Mouse (Mus musculus): ENCODE results near the gene Mrpl54. TPM values are rescaled to one million over a fixed set of nuclear protein-coding genes. Genes with fewer than 3 reads are reported as not detected.

The Mrpl54 gene
- 100 to 1,000 TPM; 105 to 111 TPM for total RNA-seq (2021)
- long read RNA-seq, experiment 1, transcript Mrpl54-201 (3 exons, 604 nt) = major isoform, 25 of 25 reads
- long read RNA-seq, experiment 1, partial matches to known transcripts = 0 of 25 reads
- long read RNA-seq, experiment 1, other reads (novel, unspliced or antisense) = 0 of 25 reads
- long read RNA-seq, experiment 2, transcript Mrpl54-201 (3 exons, 604 nt) = major isoform, 78 of 89 reads
- long read RNA-seq, experiment 2, partial matches to known transcripts = 6 of 89 reads
- long read RNA-seq, experiment 2, other reads (novel, unspliced or antisense) = 3 of 89 reads

- DNase-seq (ENCODE audit: low spot score in 2 of 2) = peak; percentile 94 to 95
Measured at GRCm38 (mm10) chr10:81266211-81267105, at the start of gene Mrpl54, which contains the start of gene Apba3. Gene Mrpl54 (minus strand): TSS chr10:81266934. Gene Apba3 (plus strand): TSS chr10:81266960.

- no peak for DNase-seq (ENCODE audit: low spot score in 2 of 2)
Measured at GRCm38 (mm10) chr10:81315587-81315986, 48.9 kb upstream of the Mrpl54 start.

- no peak for DNase-seq (ENCODE audit: low spot score in 2 of 2)
Measured at GRCm38 (mm10) chr10:81314201-81314600, 47.5 kb upstream of the Mrpl54 start.

- no peak for DNase-seq (ENCODE audit: low spot score in 2 of 2)
Measured at GRCm38 (mm10) chr10:81313581-81313980, 46.8 kb upstream of the Mrpl54 start.

- no peak for DNase-seq (ENCODE audit: low spot score in 2 of 2)
Measured at GRCm38 (mm10) chr10:81309571-81309970, 42.8 kb upstream of the Mrpl54 start.

GRCm38 (mm10) chr10:81306837-81307682, 40.3 kb upstream of the Mrpl54 start:
- DNase-seq (ENCODE audit: low spot score in 2 of 2) = no peak

- DNase-seq (ENCODE audit: low spot score in 2 of 2) = no peak
Measured at GRCm38 (mm10) chr10:81306173-81306668, 39.5 kb upstream of the Mrpl54 start.

- no peak for DNase-seq (ENCODE audit: low spot score in 2 of 2)
Measured at GRCm38 (mm10) chr10:81305663-81306062, 38.9 kb upstream of the Mrpl54 start.

- peak in 1 of 2 experiments; percentile 66 for DNase-seq (ENCODE audit: low spot score in 2 of 2)
Measured at GRCm38 (mm10) chr10:81304597-81305238, 38.0 kb upstream of the Mrpl54 start.

GRCm38 (mm10) chr10:81303761-81304160, 37.0 kb upstream of the Mrpl54 start:
- DNase-seq (ENCODE audit: low spot score in 2 of 2) = no peak

GRCm38 (mm10) chr10:81303258-81303657, 36.5 kb upstream of the Mrpl54 start:
- no peak for DNase-seq (ENCODE audit: low spot score in 2 of 2)

- DNase-seq (ENCODE audit: low spot score in 2 of 2) = no peak
Measured at GRCm38 (mm10) chr10:81302781-81303218, 36.1 kb upstream of the Mrpl54 start.

GRCm38 (mm10) chr10:81302288-81302687, 35.6 kb upstream of the Mrpl54 start:
- DNase-seq (ENCODE audit: low spot score in 2 of 2) = no peak

GRCm38 (mm10) chr10:81301321-81301720, 34.6 kb upstream of the Mrpl54 start:
- no peak for DNase-seq (ENCODE audit: low spot score in 2 of 2)

GRCm38 (mm10) chr10:81300352-81300907, 33.7 kb upstream of the Mrpl54 start:
- DNase-seq (ENCODE audit: low spot score in 2 of 2) = no peak

GRCm38 (mm10) chr10:81299585-81300351, 33.0 kb upstream of the Mrpl54 start:
- no peak for DNase-seq (ENCODE audit: low spot score in 2 of 2)

GRCm38 (mm10) chr10:81298369-81299100, 31.8 kb upstream of the Mrpl54 start:
- DNase-seq (ENCODE audit: low spot score in 2 of 2) = no peak

- peak in 1 of 2 experiments; percentile 43 for DNase-seq (ENCODE audit: low spot score in 2 of 2)
Measured at GRCm38 (mm10) chr10:81297845-81298244, 31.1 kb upstream of the Mrpl54 start.

GRCm38 (mm10) chr10:81297246-81297645, 30.5 kb upstream of the Mrpl54 start:
- DNase-seq (ENCODE audit: low spot score in 2 of 2) = no peak
